Mouse (Mus musculus): ENCODE results near the gene Themis2.

DNA sequence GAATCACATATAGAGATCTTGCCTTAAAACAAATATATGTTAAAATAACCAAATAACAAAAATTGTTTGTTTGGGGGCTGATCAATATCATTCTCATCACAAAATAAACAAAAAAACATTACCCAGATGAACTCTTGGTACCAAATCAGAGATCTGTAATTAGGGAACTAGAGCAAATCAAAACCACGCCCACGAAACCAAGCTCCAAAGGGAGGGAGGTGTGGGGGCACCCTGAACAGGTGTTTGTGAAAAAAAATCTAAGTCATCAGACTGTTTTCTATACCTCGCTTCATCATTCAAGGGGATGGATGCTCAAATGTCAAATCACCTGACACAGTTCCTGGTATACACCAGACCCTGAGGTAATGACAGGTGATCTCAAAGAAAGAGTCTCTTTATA lies 45.3 kb upstream of the Themis2 start:
- TF ChIP-seq POLR2A (IDR thresholded peaks at IDR 0.05; ENCODE audit: insufficient read length, low read depth) = no peak
- no peak for TF ChIP-seq MYOG (IDR thresholded peaks at IDR 0.05; ENCODE audit: control insufficient read depth in 1 of 3, insufficient read depth in 1 of 3, insufficient read length in 2 of 3, low read depth in 2 of 3)
- TF ChIP-seq USF1 (IDR thresholded peaks at IDR 0.05; ENCODE audit: low read depth) = no peak
- TF ChIP-seq TCF3 (IDR thresholded peaks at IDR 0.05; ENCODE audit: insufficient read length, low read depth) = no peak
- no peak for TF ChIP-seq TCF12 (IDR thresholded peaks at IDR 0.05; ENCODE audit: insufficient read depth, poor library complexity, severe bottlenecking)
- no peak for TF ChIP-seq CEBPB (IDR thresholded peaks at IDR 0.05; ENCODE audit: insufficient read depth, poor library complexity, severe bottlenecking)
- TF ChIP-seq POLR2AphosphoS2 (IDR thresholded peaks at IDR 0.05; ENCODE audit: insufficient read length, low read depth) = no peak
- TF ChIP-seq MYOD1 (IDR thresholded peaks at IDR 0.05; ENCODE audit: control insufficient read depth in 1 of 3, insufficient read length in 2 of 3, low read depth in 2 of 3) = no peak
- TF ChIP-seq REST (IDR thresholded peaks at IDR 0.05; ENCODE audit: insufficient read depth, insufficient read length) = no peak

All from myocyte (in vitro differentiated cells).